ENCODE assay signal across 30 mouse cellular contexts in genomic region chr12:30204457-30204856, GRCm38 (mm10).
A peak's percentile ranks its signal among the peaks of the same experiment; 100 is the strongest.
DNase-seq lines count a peak whose midpoint lies in the region; ATAC-seq and TF ChIP-seq lines count a peak whose summit lies in the region.
"Had no signal": no experiment of that assay in that cellular context is flagged by ENCODE, and none has a peak within 500 bp of the region (broad histone marks: within the 10 kb centered on the region; RNA-seq: fewer than 3 reads in every experiment).

No protein-coding gene starts in this region.

- DNase-seq in heart, adult 2 months, result no peak
- peak; percentile 21 to 31 for DNase-seq in heart, postnatal 10 days
- DNase-seq in heart, embryonic 10.5 days (ENCODE audit: low spot score), result no peak
- DNase-seq in lung, embryonic 14.5 days, result peak; percentile 17
- no peak for DNase-seq in lung, adult 18-20 months
- no peak for DNase-seq in spleen, postnatal 10 days (ENCODE audit: low spot score in 2 of 2)
- DNase-seq: adrenal gland, postnatal 10 days; cerebellum, adult 8-10 months; cerebellum, postnatal 25 days; forebrain, postnatal 0 days; kidney, postnatal 36 days; retina, postnatal 1 day; right cerebral cortex, postnatal 14 days; thymus, adult 2 months; thymus, postnatal 36 days had no signal

- H3K4me3 ChIP-seq in heart, embryonic 13.5 days, result no peak overlapping the region
- H3K4me3 ChIP-seq in heart, adult 2 months, result no peak overlapping the region
- no peak overlapping the region for H3K4me3 ChIP-seq in heart, embryonic 10.5 days
- H3K4me3 ChIP-seq in lung, embryonic 14.5 days (ENCODE audit: low read depth, low read length), result no peak overlapping the region
- H3K4me3 ChIP-seq: embryonic facial prominence, embryonic 10.5 days; embryonic facial prominence, embryonic 15.5 days; forebrain, embryonic 12.5 days; layer of hippocampus, adult 2 months; left cerebral cortex, adult 2 months; limb, embryonic 12.5 days; liver, embryonic 15.5 days; midbrain, embryonic 10.5 days; midbrain, embryonic 15.5 days; neural tube, embryonic 15.5 days; stomach, embryonic 15.5 days had no signal

- no peaks in the 10 kb centered on the region for H3K9me3 ChIP-seq in heart, embryonic 13.5 days
- no peaks in the 10 kb centered on the region for H3K9me3 ChIP-seq in heart, embryonic 10.5 days
- H3K9me3 ChIP-seq in lung, embryonic 14.5 days (ENCODE audit: low read depth, low read length), result no peaks in the 10 kb centered on the region
- H3K9me3 ChIP-seq: embryonic facial prominence, embryonic 10.5 days; embryonic facial prominence, embryonic 15.5 days; forebrain, embryonic 12.5 days; limb, embryonic 12.5 days; liver, embryonic 15.5 days; midbrain, embryonic 10.5 days; midbrain, embryonic 15.5 days; neural tube, embryonic 15.5 days; stomach, embryonic 15.5 days had no signal

- no peak for TF ChIP-seq CTCF in heart, adult 2 months (IDR thresholded peaks at IDR 0.05)
- TF ChIP-seq CTCF in lung, embryonic 14.5 days (IDR thresholded peaks at IDR 0.05; ENCODE audit: low read depth), result no peak

- intact Hi-C loops in heart, adult 2 months (cut with DNase I), result loop anchor here (10.0 kb wide), 1 partner anchor 150 kb away; no protein-coding TSS in a partner anchor
- intact Hi-C loops in heart, postnatal 10 days (cut with DNase I), result loop anchor here (5.0 kb wide), 2 partner anchors 77 to 373 kb away; no protein-coding TSS in a partner anchor

- 16% methylated on average over 4 of the region's 4 CpGs for WGBS in heart, embryonic 13.5 days
- WGBS in heart, adult 2 months, result 17% methylated on average over 4 of the region's 4 CpGs
- WGBS in heart, embryonic 10.5 days, result 61% methylated on average over 4 of the region's 4 CpGs
- 42% methylated on average over 4 of the region's 4 CpGs for WGBS in lung, embryonic 14.5 days

- no peak overlapping the region for H3K9ac ChIP-seq in heart, embryonic 13.5 days
- H3K9ac ChIP-seq in heart, adult 2 months (ENCODE audit: low read depth, low read length), result no peak overlapping the region
- no peak overlapping the region for H3K9ac ChIP-seq in lung, embryonic 14.5 days
- H3K9ac ChIP-seq: embryonic facial prominence, embryonic 15.5 days; forebrain, embryonic 12.5 days; forebrain, postnatal 0 days; hindbrain, embryonic 14.5 days; limb, embryonic 12.5 days; liver, embryonic 15.5 days; midbrain, embryonic 15.5 days; neural tube, embryonic 15.5 days; stomach, embryonic 15.5 days had no signal

- H3K27me3 ChIP-seq in heart, embryonic 13.5 days (replicated peaks), result no peaks in the 10 kb centered on the region
- no peaks in the 10 kb centered on the region for H3K27me3 ChIP-seq in heart, adult 2 months (ENCODE audit: control insufficient read depth, insufficient read depth, low read length)
- H3K27me3 ChIP-seq in heart, embryonic 10.5 days (ENCODE audit: insufficient read depth, poor library complexity, severe bottlenecking), result no peaks in the 10 kb centered on the region
- H3K27me3 ChIP-seq in lung, embryonic 14.5 days (ENCODE audit: insufficient read depth, low read length), result no peaks in the 10 kb centered on the region
- H3K27me3 ChIP-seq: embryonic facial prominence, embryonic 15.5 days; forebrain, embryonic 12.5 days; liver, embryonic 15.5 days; midbrain, embryonic 15.5 days; neural tube, embryonic 15.5 days; stomach, embryonic 15.5 days had no signal

- no peaks in the 10 kb centered on the region for H3K79me2 ChIP-seq in heart, adult 2 months (replicated peaks; ENCODE audit: control insufficient read depth, insufficient read depth, low read length)

- no peak overlapping the region for H3K4me2 ChIP-seq in heart, embryonic 13.5 days
- H3K4me2 ChIP-seq in lung, embryonic 14.5 days, result no peak overlapping the region
- H3K4me2 ChIP-seq: embryonic facial prominence, embryonic 15.5 days; forebrain, embryonic 12.5 days; hindbrain, embryonic 14.5 days; limb, embryonic 12.5 days; liver, embryonic 15.5 days; midbrain, embryonic 15.5 days; neural tube, embryonic 15.5 days; stomach, embryonic 15.5 days had no signal

- peak overlapping the region; percentile 79 for H3K27ac ChIP-seq in heart, embryonic 13.5 days (replicated peaks)
- no peak overlapping the region for H3K27ac ChIP-seq in heart, adult 2 months
- no peak overlapping the region for H3K27ac ChIP-seq in heart, embryonic 10.5 days
- no peak overlapping the region for H3K27ac ChIP-seq in lung, embryonic 14.5 days (ENCODE audit: low read depth)
- H3K27ac ChIP-seq: embryonic facial prominence, embryonic 10.5 days; embryonic facial prominence, embryonic 15.5 days; forebrain, embryonic 12.5 days; hindbrain, embryonic 14.5 days; layer of hippocampus, adult 2 months; left cerebral cortex, adult 2 months; limb, embryonic 12.5 days; liver, embryonic 15.5 days; midbrain, embryonic 10.5 days; midbrain, embryonic 15.5 days; neural tube, embryonic 15.5 days; stomach, embryonic 15.5 days had no signal

- no peak for ATAC-seq in heart, embryonic 13.5 days (ENCODE audit: extremely low read depth, insufficient number of reproducible peaks, low FRiP score, low TSS enrichment)
- ATAC-seq in lung, embryonic 14.5 days (ENCODE audit: insufficient read depth), result no peak
- ATAC-seq: forebrain, postnatal 0 days; intestine, postnatal 0 days; midbrain, embryonic 15.5 days; Patski had no signal

- H3K36me3 ChIP-seq in heart, embryonic 13.5 days, result no peaks in the 10 kb centered on the region
- H3K36me3 ChIP-seq in heart, adult 2 months (ENCODE audit: control insufficient read depth, insufficient read depth, low read length), result no peaks in the 10 kb centered on the region
- no peaks in the 10 kb centered on the region for H3K36me3 ChIP-seq in heart, embryonic 10.5 days
- no peaks in the 10 kb centered on the region for H3K36me3 ChIP-seq in lung, embryonic 14.5 days (ENCODE audit: insufficient read depth)
- H3K36me3 ChIP-seq: embryonic facial prominence, embryonic 10.5 days; embryonic facial prominence, embryonic 15.5 days; forebrain, embryonic 12.5 days; limb, embryonic 12.5 days; liver, embryonic 15.5 days; midbrain, embryonic 10.5 days; midbrain, embryonic 15.5 days; neural tube, embryonic 15.5 days; stomach, embryonic 15.5 days had no signal

- no peak for TF ChIP-seq POLR2A in heart, adult 2 months (IDR thresholded peaks at IDR 0.05; ENCODE audit: insufficient read depth, low read depth, low read length)

- H3K4me1 ChIP-seq in heart, embryonic 13.5 days, result peaks cover 24% of the 10 kb centered on the region
- no peaks in the 10 kb centered on the region for H3K4me1 ChIP-seq in heart, adult 2 months (ENCODE audit: control insufficient read depth, insufficient read depth, low read length)
- H3K4me1 ChIP-seq in heart, embryonic 10.5 days, result no peaks in the 10 kb centered on the region
- no peaks in the 10 kb centered on the region for H3K4me1 ChIP-seq in lung, embryonic 14.5 days (ENCODE audit: insufficient read depth)
- H3K4me1 ChIP-seq: embryonic facial prominence, embryonic 10.5 days; embryonic facial prominence, embryonic 15.5 days; forebrain, embryonic 12.5 days; liver, embryonic 15.5 days; midbrain, embryonic 10.5 days; neural tube, embryonic 15.5 days; stomach, embryonic 15.5 days had no signal

- no peak for TF ChIP-seq EP300 in heart, adult 2 months (IDR thresholded peaks at IDR 0.05; ENCODE audit: insufficient read depth, low read depth, low read length)

Comparison
In these comparisons a context has a peak if more than half of its experiments do, and no peak if none do; other contexts are left out.
1. DNase-seq: peak in heart, postnatal 10 days (2 of 2) and lung, embryonic 14.5 days (single experiment); none in heart, adult 2 months (0 of 2), heart, embryonic 10.5 days (single experiment), lung, adult 18-20 months (0 of 2) and spleen, postnatal 10 days (0 of 2).